Mouse (Mus musculus) neural tube, embryonic 13.5 days (tissue): ENCODE measurements at regions not wholly inside any gene's neighbourhood (a gene's known extent, or its start where the extent isn't known, plus 50 kb on each side); places are given as distances from the start of the nearest gene placed in this dataset.

ENCODE experiments used
- ATAC-seq: fragments of 200-750 bp; cut with Nextera tagmentation; 2 replicates; pipeline ENCODE4 v1.8.0; 2017; ENCODE audit warnings: low read depth, mild to moderate bottlenecking, moderate TSS enrichment, moderate library complexity
- H3K27ac ChIP-seq: fragments of 300-500 bp; sonication (generic); replicated peaks from 2 replicates; pipeline ENCODE4 v1.5.1; 2015; ENCODE audit warnings: moderate library complexity, mild to moderate bottlenecking, inconsistent platforms
- H3K27me3 ChIP-seq: fragments of 300-500 bp; sonication (generic); 2 replicates; pipeline ENCODE4 v1.6.1; 2015; ENCODE audit warnings: mild to moderate bottlenecking, inconsistent platforms
- H3K36me3 ChIP-seq: fragments of 300-500 bp; sonication (generic); 2 replicates; pipeline ENCODE4 v1.6.1; 2015; ENCODE audit warnings: mild to moderate bottlenecking, inconsistent platforms
- H3K4me1 ChIP-seq: fragments of 300-500 bp; sonication (generic); replicated peaks from 2 replicates; pipeline ENCODE4 v1.6.1; 2015; ENCODE audit warnings: inconsistent platforms
- H3K4me2 ChIP-seq: fragments of 300-500 bp; sonication (generic); 2 replicates; pipeline ENCODE4 v1.6.1; 2015; ENCODE audit warnings: inconsistent platforms, mild to moderate bottlenecking, moderate library complexity
- H3K4me3 ChIP-seq: fragments of 300-500 bp; sonication (generic); 2 replicates; pipeline ENCODE4 v1.5.1; 2015; ENCODE audit warnings: mild to moderate bottlenecking, inconsistent platforms
- H3K9ac ChIP-seq: fragments of 300-500 bp; sonication (generic); 2 replicates; pipeline ENCODE4 v1.6.1; 2015; ENCODE audit warnings: moderate library complexity, mild to moderate bottlenecking, inconsistent platforms
- H3K9me3 ChIP-seq: fragments of 300-500 bp; sonication (generic); 2 replicates; pipeline ENCODE4 v1.6.1; 2016; ENCODE audit warnings: inconsistent platforms
- WGBS: fragments of 180-500 bp; shearing (Covaris S2); methylation state at CpG from one replicate; pipeline ENCODE4 v1.1.7; 2015; 5-methylcytosine and 5-hydroxymethylcytosine counted together

- Histone ChIP-seq H3K4me3 (no peak overlapping the region), H3K27me3 (no peaks in the 10 kb centered on the region), H3K4me1 (no peaks in the 10 kb centered on the region), H3K9ac (no peak overlapping the region), H3K27ac (no peak overlapping the region), H3K36me3 (no peaks in the 10 kb centered on the region), H3K9me3 (no peaks in the 10 kb centered on the region), H3K4me2 (no peak overlapping the region)
- ATAC-seq, result no peak
- WGBS, result 75% methylated on average over 2 of the region's 2 CpGs
These were observed 206.3 kb upstream of the Foxq1 start for GRCm38 (mm10) chr13:31349671-31350070.

DNA sequence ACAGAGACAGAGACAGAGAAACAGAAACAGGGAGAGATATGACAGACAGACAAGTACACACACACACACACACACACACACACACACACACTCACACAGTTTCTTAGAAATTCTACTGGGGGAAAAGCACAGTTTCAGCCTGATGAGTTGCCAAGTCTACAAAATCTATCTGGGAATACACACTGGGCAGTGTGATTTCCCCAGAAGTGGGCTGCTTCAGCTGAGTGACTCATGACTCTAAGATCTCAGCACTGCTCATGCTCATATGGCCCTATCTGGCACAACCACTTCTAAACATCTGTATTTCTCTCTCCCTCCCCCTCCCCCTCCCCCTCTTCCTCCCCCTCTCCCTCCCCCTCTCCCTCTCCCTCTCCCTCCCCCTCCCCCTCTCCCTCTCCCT lies 204.5 kb upstream of the Foxq1 start:
- no peaks in the 10 kb centered on the region for H3K36me3 ChIP-seq
- ATAC-seq, result no peak

DNA sequence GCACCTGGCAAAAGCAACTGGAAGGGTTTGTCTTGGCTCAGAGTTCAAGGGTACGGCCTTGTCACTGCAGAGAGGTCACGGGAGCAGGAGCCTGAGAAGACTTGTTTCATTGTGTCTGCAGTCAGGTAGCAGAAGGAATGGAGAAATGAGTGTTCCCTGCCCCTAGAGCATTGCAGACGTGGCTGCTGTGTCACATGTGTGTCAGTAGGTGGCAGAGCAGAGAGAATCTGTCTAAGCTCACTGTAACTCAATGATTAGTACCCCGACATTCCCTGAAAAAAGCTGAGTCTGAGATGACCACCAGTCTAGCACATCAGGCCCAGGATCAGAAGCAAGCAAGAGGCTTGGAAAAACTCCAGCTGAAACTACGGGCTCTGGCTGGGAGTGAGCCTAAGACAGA lies 203.1 kb upstream of the Foxq1 start:
- no peak for ATAC-seq
- Histone ChIP-seq H3K27ac (no peak overlapping the region), H3K4me1 (no peaks in the 10 kb centered on the region), H3K36me3 (no peaks in the 10 kb centered on the region), H3K4me3 (no peak overlapping the region), H3K4me2 (no peak overlapping the region), H3K27me3 (no peaks in the 10 kb centered on the region), H3K9me3 (no peaks in the 10 kb centered on the region), H3K9ac (no peak overlapping the region)
- 79% methylated on average over 5 of the region's 5 CpGs for WGBS

More for the DNA sequence above, 204.5 kb upstream of the Foxq1 start:
- H3K27me3 ChIP-seq, result no peaks in the 10 kb centered on the region
- no peak overlapping the region for H3K4me3 ChIP-seq
- H3K9me3 ChIP-seq, result no peaks in the 10 kb centered on the region
- H3K4me1 ChIP-seq, result no peaks in the 10 kb centered on the region
- H3K27ac ChIP-seq, result no peak overlapping the region
- no peak overlapping the region for H3K9ac ChIP-seq
- no peak overlapping the region for H3K4me2 ChIP-seq

DNA sequence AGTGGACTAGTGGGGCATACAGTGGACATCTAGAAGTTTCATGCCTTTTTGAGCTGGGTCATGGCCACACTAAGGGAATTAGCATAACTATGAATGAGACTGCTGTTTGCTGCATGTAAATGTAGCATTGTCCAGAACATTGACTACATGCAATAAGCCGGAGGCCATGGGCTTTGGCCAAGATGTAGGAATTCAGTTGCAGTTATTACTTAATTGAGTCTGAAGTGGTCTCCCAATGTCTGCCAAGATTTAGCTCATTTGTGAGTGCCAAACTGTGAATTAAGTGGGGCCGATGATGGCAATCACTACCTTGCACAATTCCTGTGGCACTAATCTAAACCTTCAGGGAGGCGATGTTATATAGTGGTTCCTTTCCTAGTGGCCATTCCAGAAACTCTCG lies 196.6 kb upstream of the Foxq1 start:
- Histone ChIP-seq H3K9ac (no peak overlapping the region), H3K36me3 (no peaks in the 10 kb centered on the region), H3K27ac (no peak overlapping the region), H3K4me3 (no peak overlapping the region), H3K4me2 (no peak overlapping the region), H3K27me3 (no peaks in the 10 kb centered on the region), H3K4me1 (no peaks in the 10 kb centered on the region), H3K9me3 (no peaks in the 10 kb centered on the region)
- ATAC-seq, result no peak
- WGBS, result 89% methylated on average over 4 of the region's 4 CpGs

GRCm38 (mm10) chr13:31362386-31362785 lies 193.5 kb upstream of the Foxq1 start:
- Histone ChIP-seq H3K9me3 (no peaks in the 10 kb centered on the region), H3K9ac (no peak overlapping the region), H3K4me2 (no peak overlapping the region), H3K4me3 (no peak overlapping the region), H3K36me3 (no peaks in the 10 kb centered on the region), H3K27ac (no peak overlapping the region), H3K27me3 (no peaks in the 10 kb centered on the region), H3K4me1 (no peaks in the 10 kb centered on the region)
- 30% methylated on average over 3 of the region's 3 CpGs for WGBS
- no peak for ATAC-seq

- H3K9me3 ChIP-seq, result no peaks in the 10 kb centered on the region
- no peaks in the 10 kb centered on the region for H3K36me3 ChIP-seq
- no peaks in the 10 kb centered on the region for H3K4me1 ChIP-seq
- no peak overlapping the region for H3K9ac ChIP-seq
- H3K27ac ChIP-seq, result no peak overlapping the region
- no peak overlapping the region for H3K4me3 ChIP-seq
- WGBS, result 61% methylated on average over 4 of the region's 4 CpGs
- no peak overlapping the region for H3K4me2 ChIP-seq
- H3K27me3 ChIP-seq, result no peaks in the 10 kb centered on the region
- ATAC-seq, result no peak
These were observed 191.6 kb upstream of the Foxq1 start for GRCm38 (mm10) chr13:31364369-31364768.

DNA sequence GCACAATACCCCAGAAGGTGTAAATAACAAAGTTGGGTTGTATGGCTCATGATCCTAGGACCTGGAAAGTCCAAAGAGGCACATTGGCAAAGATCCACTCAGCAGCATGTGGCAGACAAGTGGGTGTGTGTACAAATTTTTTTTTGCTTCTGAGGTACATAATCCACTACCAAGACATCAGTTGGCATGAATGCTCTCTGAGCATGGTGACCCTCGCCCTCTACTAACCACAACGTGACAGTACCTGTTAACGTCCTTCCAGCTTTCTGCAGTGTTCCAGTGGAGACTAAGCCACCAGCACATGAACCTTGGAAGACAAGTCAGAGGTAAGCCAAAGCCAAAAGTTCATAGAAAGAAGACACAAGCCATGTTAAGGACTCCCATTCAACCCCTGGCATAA lies 188.7 kb upstream of the Foxq1 start:
- WGBS, result 93% methylated on average over 3 of the region's 3 CpGs
- Histone ChIP-seq H3K9me3 (no peaks in the 10 kb centered on the region), H3K27me3 (no peaks in the 10 kb centered on the region), H3K4me1 (no peaks in the 10 kb centered on the region), H3K27ac (no peak overlapping the region), H3K9ac (no peak overlapping the region), H3K4me3 (no peak overlapping the region), H3K36me3 (no peaks in the 10 kb centered on the region), H3K4me2 (no peak overlapping the region)
- ATAC-seq, result no peak

- Histone ChIP-seq H3K36me3 (no peaks in the 10 kb centered on the region), H3K4me3 (no peak overlapping the region), H3K4me2 (no peak overlapping the region), H3K27ac (no peak overlapping the region), H3K9me3 (no peaks in the 10 kb centered on the region), H3K9ac (no peak overlapping the region), H3K4me1 (no peaks in the 10 kb centered on the region), H3K27me3 (no peaks in the 10 kb centered on the region)
- no peak for ATAC-seq
- 80% methylated on average over 4 of the region's 4 CpGs for WGBS
These were observed 186.8 kb upstream of the Foxq1 start for GRCm38 (mm10) chr13:31369182-31369581.

DNA sequence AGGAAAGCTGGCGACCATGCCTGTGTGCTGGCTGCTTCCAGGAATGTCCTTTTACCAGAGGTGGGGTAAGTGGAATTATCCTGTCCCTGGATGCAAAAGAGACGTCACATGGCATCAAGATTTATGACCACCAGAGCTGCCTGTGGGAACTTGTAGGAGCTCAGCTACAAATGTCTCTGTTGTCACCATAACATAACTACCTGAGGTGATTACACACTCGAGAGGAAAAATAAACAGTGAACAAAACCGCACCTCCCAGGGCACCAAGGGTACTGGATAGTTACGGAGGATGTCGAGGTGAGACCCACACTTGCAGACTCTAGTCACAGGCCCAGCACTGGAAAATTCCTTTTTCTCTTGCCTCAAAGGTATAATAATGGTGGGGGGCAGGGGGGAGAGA lies 185.1 kb upstream of the Foxq1 start:
- 43% methylated on average over 6 of the region's 6 CpGs for WGBS
- Histone ChIP-seq H3K9ac (no peak overlapping the region), H3K27me3 (no peaks in the 10 kb centered on the region), H3K4me3 (no peak overlapping the region), H3K27ac (no peak overlapping the region), H3K9me3 (no peaks in the 10 kb centered on the region), H3K4me2 (no peak overlapping the region), H3K36me3 (no peaks in the 10 kb centered on the region), H3K4me1 (no peaks in the 10 kb centered on the region)
- no peak for ATAC-seq

- H3K27ac ChIP-seq, result no peak overlapping the region
- no peaks in the 10 kb centered on the region for H3K9me3 ChIP-seq
- H3K9ac ChIP-seq, result no peak overlapping the region
- no peak overlapping the region for H3K4me3 ChIP-seq
- no peak overlapping the region for H3K4me2 ChIP-seq
- ATAC-seq, result peak; percentile 85
- H3K36me3 ChIP-seq, result no peaks in the 10 kb centered on the region
- no peaks in the 10 kb centered on the region for H3K27me3 ChIP-seq
- WGBS, result 58% methylated on average over 5 of the region's 5 CpGs
- H3K4me1 ChIP-seq, result no peaks in the 10 kb centered on the region
These were observed 181.9 kb upstream of the Foxq1 start for GRCm38 (mm10) chr13:31374006-31374405.

GRCm38 (mm10) chr13:31393421-31394215 lies 162.3 kb upstream of the Foxq1 start:
- H3K4me1 ChIP-seq, result no peaks in the 10 kb centered on the region
- WGBS, result 72% methylated on average over 4 of the region's 4 CpGs
- H3K27me3 ChIP-seq, result no peaks in the 10 kb centered on the region
- H3K27ac ChIP-seq, result no peak overlapping the region
- no peak overlapping the region for H3K4me2 ChIP-seq
- no peaks in the 10 kb centered on the region for H3K36me3 ChIP-seq
- no peak overlapping the region for H3K9ac ChIP-seq
- H3K9me3 ChIP-seq, result no peaks in the 10 kb centered on the region
- H3K4me3 ChIP-seq, result no peak overlapping the region
- no peak for ATAC-seq

- Histone ChIP-seq H3K36me3 (no peaks in the 10 kb centered on the region), H3K4me3 (no peak overlapping the region), H3K27me3 (no peaks in the 10 kb centered on the region), H3K27ac (no peak overlapping the region), H3K9me3 (no peaks in the 10 kb centered on the region), H3K4me2 (no peak overlapping the region), H3K9ac (no peak overlapping the region), H3K4me1 (no peaks in the 10 kb centered on the region)
- 84% methylated on average over 5 of the region's 5 CpGs for WGBS
- no peak for ATAC-seq
These were observed 159.6 kb upstream of the Foxq1 start for GRCm38 (mm10) chr13:31396216-31396910.

GRCm38 (mm10) chr13:31397246-31397645 lies 158.7 kb upstream of the Foxq1 start:
- Histone ChIP-seq H3K36me3 (no peaks in the 10 kb centered on the region), H3K4me3 (no peak overlapping the region), H3K4me2 (no peak overlapping the region), H3K9ac (no peak overlapping the region), H3K9me3 (no peaks in the 10 kb centered on the region), H3K27me3 (no peaks in the 10 kb centered on the region), H3K27ac (no peak overlapping the region), H3K4me1 (no peaks in the 10 kb centered on the region)
- no peak for ATAC-seq
- WGBS, result 74% methylated on average over 10 of the region's 10 CpGs
